Mouse (Mus musculus) embryonic facial prominence, embryonic 15.5 days (tissue): ENCODE data around the gene Mamdc4. TPM values are rescaled to one million over a fixed set of nuclear protein-coding genes. Genes with fewer than 3 reads are reported as not detected.

Experiments used
- ATAC-seq: fragments of 200-750 bp; cut with Nextera tagmentation; 2 replicates; pipeline ENCODE4 v1.8.0; 2017; ENCODE audit warnings: low read depth, moderate TSS enrichment; ENCODE audit not compliant: insufficient number of reproducible peaks, low FRiP score, low TSS enrichment
- H3K27ac ChIP-seq: fragments of 300-500 bp; sonication (generic); replicated peaks from 2 replicates; pipeline ENCODE4 v1.5.1; 2015; ENCODE audit warnings: mild to moderate bottlenecking, inconsistent platforms
- H3K27me3 ChIP-seq: fragments of 300-500 bp; sonication (generic); 2 replicates; pipeline ENCODE4 v1.6.1; 2015; ENCODE audit warnings: inconsistent platforms
- H3K36me3 ChIP-seq: fragments of 300-500 bp; sonication (generic); 2 replicates; pipeline ENCODE4 v1.6.1; 2015; ENCODE audit warnings: mild to moderate bottlenecking, inconsistent platforms
- H3K4me1 ChIP-seq: fragments of 300-500 bp; sonication (generic); 2 replicates; pipeline ENCODE4 v1.6.1; 2015; ENCODE audit warnings: inconsistent platforms
- H3K4me2 ChIP-seq: fragments of 300-500 bp; sonication (generic); replicated peaks from 2 replicates; pipeline ENCODE4 v1.6.1; 2015; ENCODE audit warnings: mild to moderate bottlenecking, inconsistent platforms
- H3K4me3 ChIP-seq: fragments of 300-500 bp; sonication (generic); replicated peaks from 2 replicates; pipeline ENCODE4 v1.5.1; 2015; ENCODE audit warnings: mild to moderate bottlenecking, inconsistent platforms
- H3K9ac ChIP-seq: fragments of 300-500 bp; sonication (generic); 2 replicates; pipeline ENCODE4 v1.6.1; 2015; ENCODE audit warnings: inconsistent platforms
- H3K9me3 ChIP-seq: fragments of 300-500 bp; sonication (generic); replicated peaks from 2 replicates; pipeline ENCODE4 v1.6.1; 2016; ENCODE audit warnings: inconsistent platforms
- WGBS: fragments of 180-500 bp; shearing (Covaris S2); methylation state at CpG from one replicate; pipeline ENCODE4 v1.1.7; 2015; 5-methylcytosine and 5-hydroxymethylcytosine counted together
- polyA plus RNA-seq: library from polyadenylated mRNA; unstranded; fragments of >200 nt; fragmentation: Nextera tagmentation; extraction: Ambion mirVana; gene quantifications from 2 replicates; pipeline ENCODE4 v1.2.1, GENCODE M21; 2015

Mamdc4 gene
- polyA plus RNA-seq, 1 experiment from 2014 or later = 3.3 TPM

GRCm38 (mm10) chr2:25598749-25599148, 24.1 kb upstream of the Mamdc4 start:
- ATAC-seq = no peak
- H3K4me1 ChIP-seq = no peaks in the 10 kb centered on the region
- H3K36me3 ChIP-seq = peaks cover 91% of the 10 kb centered on the region
- no peak overlapping the region for H3K27ac ChIP-seq
- H3K4me2 ChIP-seq = no peak overlapping the region
- H3K4me3 ChIP-seq = no peak overlapping the region
- WGBS = 86% methylated on average over 1 of the region's 1 CpGs
- no peaks in the 10 kb centered on the region for H3K9me3 ChIP-seq
- no peak overlapping the region for H3K9ac ChIP-seq
- H3K27me3 ChIP-seq = no peaks in the 10 kb centered on the region

- Histone ChIP-seq H3K9ac (no peak overlapping the region), H3K4me2 (no peak overlapping the region), H3K9me3 (no peaks in the 10 kb centered on the region), H3K4me3 (no peak overlapping the region), H3K27me3 (no peaks in the 10 kb centered on the region), H3K27ac (no peak overlapping the region), H3K4me1 (no peaks in the 10 kb centered on the region), H3K36me3 (peaks cover 95% of the 10 kb centered on the region)
- WGBS = 91% methylated on average over 5 of the region's 5 CpGs
- ATAC-seq = no peak
Observed at GRCm38 (mm10) chr2:25596765-25597510, 22.3 kb upstream of the Mamdc4 start.

GRCm38 (mm10) chr2:25591863-25592262, 17.2 kb upstream of the Mamdc4 start:
- Histone ChIP-seq H3K9ac (no peak overlapping the region), H3K27ac (no peak overlapping the region), H3K4me1 (no peaks in the 10 kb centered on the region), H3K27me3 (no peaks in the 10 kb centered on the region), H3K4me2 (no peak overlapping the region), H3K36me3 (peaks cover 93% of the 10 kb centered on the region), H3K4me3 (no peak overlapping the region), H3K9me3 (no peaks in the 10 kb centered on the region)
- ATAC-seq = no peak
- WGBS = 86% methylated on average over 2 of the region's 2 CpGs

GRCm38 (mm10) chr2:25588227-25588907, 13.7 kb upstream of the Mamdc4 start:
- no peaks in the 10 kb centered on the region for H3K9me3 ChIP-seq
- peaks cover 90% of the 10 kb centered on the region for H3K36me3 ChIP-seq
- no peak overlapping the region for H3K9ac ChIP-seq
- H3K27ac ChIP-seq = no peak overlapping the region
- no peaks in the 10 kb centered on the region for H3K27me3 ChIP-seq
- H3K4me1 ChIP-seq = no peaks in the 10 kb centered on the region
- ATAC-seq = no peak
- no peak overlapping the region for H3K4me2 ChIP-seq
- 93% methylated on average over 8 of the region's 8 CpGs for WGBS
- H3K4me3 ChIP-seq = no peak overlapping the region

GRCm38 (mm10) chr2:25587290-25587689, 12.6 kb upstream of the Mamdc4 start:
- Histone ChIP-seq H3K4me2 (no peak overlapping the region), H3K9me3 (no peaks in the 10 kb centered on the region), H3K27me3 (no peaks in the 10 kb centered on the region), H3K9ac (no peak overlapping the region), H3K4me3 (no peak overlapping the region), H3K27ac (no peak overlapping the region), H3K4me1 (peaks cover 9% of the 10 kb centered on the region), H3K36me3 (peaks cover 86% of the 10 kb centered on the region)
- WGBS = 88% methylated on average over 8 of the region's 8 CpGs
- no peak for ATAC-seq

GRCm38 (mm10) chr2:25585601-25586000, 11.0 kb upstream of the Mamdc4 start:
- no peak for ATAC-seq
- Histone ChIP-seq H3K27ac (no peak overlapping the region), H3K4me2 (no peak overlapping the region), H3K4me1 (peaks cover 26% of the 10 kb centered on the region), H3K9ac (no peak overlapping the region), H3K9me3 (no peaks in the 10 kb centered on the region), H3K36me3 (peaks cover 70% of the 10 kb centered on the region), H3K27me3 (peaks cover 9% of the 10 kb centered on the region), H3K4me3 (no peak overlapping the region)
- 81% methylated on average over 3 of the region's 3 CpGs for WGBS

- Histone ChIP-seq H3K4me1 (peaks cover 33% of the 10 kb centered on the region), H3K36me3 (peaks cover 62% of the 10 kb centered on the region), H3K27me3 (peaks cover 16% of the 10 kb centered on the region), H3K9ac (no peak overlapping the region), H3K4me3 (no peak overlapping the region), H3K4me2 (no peak overlapping the region), H3K27ac (no peak overlapping the region), H3K9me3 (no peaks in the 10 kb centered on the region)
- 82% methylated on average over 4 of the region's 4 CpGs for WGBS
- no peak for ATAC-seq
Observed at GRCm38 (mm10) chr2:25584856-25585255, 10.2 kb upstream of the Mamdc4 start.

GRCm38 (mm10) chr2:25584152-25584551, 9.5 kb upstream of the Mamdc4 start:
- H3K27me3 ChIP-seq = peaks cover 23% of the 10 kb centered on the region
- no peak for ATAC-seq
- H3K27ac ChIP-seq = no peak overlapping the region
- H3K36me3 ChIP-seq = peaks cover 55% of the 10 kb centered on the region
- no peak overlapping the region for H3K9ac ChIP-seq
- H3K4me1 ChIP-seq = peaks cover 40% of the 10 kb centered on the region
- no peaks in the 10 kb centered on the region for H3K9me3 ChIP-seq
- 90% methylated on average over 3 of the region's 3 CpGs for WGBS
- no peak overlapping the region for H3K4me3 ChIP-seq
- no peak overlapping the region for H3K4me2 ChIP-seq

GRCm38 (mm10) chr2:25583571-25583970, 8.9 kb upstream of the Mamdc4 start:
- peaks cover 52% of the 10 kb centered on the region for H3K36me3 ChIP-seq
- no peak for ATAC-seq
- H3K9ac ChIP-seq = no peak overlapping the region

GRCm38 (mm10) chr2:25583120-25583481, 8.5 kb upstream of the Mamdc4 start:
- H3K36me3 ChIP-seq = peaks cover 47% of the 10 kb centered on the region
- peaks cover 34% of the 10 kb centered on the region for H3K27me3 ChIP-seq
- peaks cover 50% of the 10 kb centered on the region for H3K4me1 ChIP-seq
- no peak overlapping the region for H3K4me2 ChIP-seq
- WGBS = 68% methylated on average over 6 of the region's 6 CpGs
- H3K4me3 ChIP-seq = no peak overlapping the region
- no peak overlapping the region for H3K27ac ChIP-seq
- H3K9ac ChIP-seq = no peak overlapping the region
- ATAC-seq = no peak
- H3K9me3 ChIP-seq = no peaks in the 10 kb centered on the region

More at GRCm38 (mm10) chr2:25583571-25583970, 8.9 kb upstream of the Mamdc4 start:
- peaks cover 29% of the 10 kb centered on the region for H3K27me3 ChIP-seq
- H3K4me2 ChIP-seq = no peak overlapping the region
- WGBS = 50% methylated on average over 4 of the region's 4 CpGs
- no peaks in the 10 kb centered on the region for H3K9me3 ChIP-seq
- H3K4me3 ChIP-seq = no peak overlapping the region
- H3K4me1 ChIP-seq = peaks cover 46% of the 10 kb centered on the region
- no peak overlapping the region for H3K27ac ChIP-seq

- no peak overlapping the region for H3K4me2 ChIP-seq
- peaks cover 56% of the 10 kb centered on the region for H3K4me1 ChIP-seq
- peaks cover 39% of the 10 kb centered on the region for H3K27me3 ChIP-seq
- H3K9me3 ChIP-seq = no peaks in the 10 kb centered on the region
- no peak overlapping the region for H3K9ac ChIP-seq
- WGBS = 54% methylated on average over 12 of the region's 12 CpGs
- H3K36me3 ChIP-seq = peaks cover 42% of the 10 kb centered on the region
- no peak overlapping the region for H3K27ac ChIP-seq
- H3K4me3 ChIP-seq = no peak overlapping the region
- no peak for ATAC-seq
Observed at GRCm38 (mm10) chr2:25582466-25583119, 7.9 kb upstream of the Mamdc4 start.
